Mouse (Mus musculus): ENCODE measurements around the gene Gdpd3. TPM values are rescaled to one million over a fixed set of nuclear protein-coding genes. Genes with fewer than 3 reads are reported as not detected.

The Gdpd3 gene
- polyA plus RNA-seq, 1 experiment from 2014 or later, result 0.96 TPM

DNA sequence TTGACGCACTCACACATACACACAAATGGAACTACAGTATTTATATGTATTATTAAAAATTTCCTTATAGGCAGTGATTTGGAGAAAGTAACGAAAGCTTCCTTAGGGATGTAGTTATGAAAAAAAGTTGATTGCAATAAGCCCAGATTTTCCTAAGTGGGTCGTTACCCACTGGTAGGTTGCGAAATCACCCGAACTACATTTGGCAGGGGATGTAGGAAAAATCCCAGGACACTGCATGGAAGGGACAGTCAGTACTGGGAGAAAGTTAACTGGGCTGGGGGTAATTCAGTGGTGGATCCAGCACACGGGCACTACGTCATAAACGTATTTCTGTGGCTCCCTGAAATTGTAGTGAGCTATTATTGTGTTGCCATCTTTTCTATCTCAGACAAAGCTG is 50.4 kb downstream of the Gdpd3 start:
- no peak for ATAC-seq (replicated peaks; ENCODE audit: low FRiP score)
- H3K4me1 ChIP-seq (replicated peaks; ENCODE audit: control insufficient read depth, insufficient read depth, low read length), result no peaks in the 10 kb centered on the region
- 84% methylated on average over 8 of the region's 8 CpGs for WGBS
- no peak for DNase-seq (ENCODE audit: low spot score)
- no peak overlapping the region for H3K4me2 ChIP-seq
- no peaks in the 10 kb centered on the region for H3K9me3 ChIP-seq (ENCODE audit: control insufficient read depth, low read length)
- H3K27me3 ChIP-seq (replicated peaks; ENCODE audit: control insufficient read depth, insufficient read depth, low read length), result no peaks in the 10 kb centered on the region
- no peak overlapping the region for H3K4me3 ChIP-seq (ENCODE audit: low read depth, low read length)
- no peak overlapping the region for H3K27ac ChIP-seq (ENCODE audit: low read depth, low read length)
- H3K9ac ChIP-seq (ENCODE audit: low read depth, low read length), result no peak overlapping the region
- H3K36me3 ChIP-seq (ENCODE audit: control insufficient read depth, insufficient read depth, low read length), result no peaks in the 10 kb centered on the region

DNA sequence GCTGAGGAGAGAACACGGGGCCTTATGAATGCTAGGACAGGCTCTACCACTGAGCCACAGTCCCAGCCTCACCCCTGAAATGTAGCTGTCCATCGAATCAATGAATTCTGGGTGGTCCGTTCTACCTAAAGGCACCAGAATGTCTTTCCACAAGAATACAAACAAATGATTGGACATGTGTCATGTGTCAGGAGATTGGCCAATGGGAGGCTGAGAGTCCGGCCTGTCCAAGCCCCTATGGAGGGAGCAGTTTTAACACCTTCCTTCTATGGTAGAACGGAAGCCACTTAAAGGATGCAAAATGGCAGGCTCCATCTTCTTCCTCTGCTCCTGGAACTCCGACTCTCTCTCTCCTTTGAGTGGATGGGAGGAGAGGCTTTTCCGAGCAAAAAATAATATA is 51.5 kb downstream of the Gdpd3 start:
- no peak overlapping the region for H3K9ac ChIP-seq (ENCODE audit: low read depth, low read length)
- no peak overlapping the region for H3K4me3 ChIP-seq (ENCODE audit: low read depth, low read length)
- no peak overlapping the region for H3K4me2 ChIP-seq
- no peak for DNase-seq (ENCODE audit: low spot score)
- 0 out of 2 replicates have a peak, but pooled peaks cover 4% of the 10 kb centered on the region for H3K4me1 ChIP-seq (replicated peaks; ENCODE audit: control insufficient read depth, insufficient read depth, low read length)
- whole genome bisulfite sequencing, result 87% methylated on average over 7 of the region's 7 CpGs
- H3K27ac ChIP-seq (ENCODE audit: low read depth, low read length), result no peak overlapping the region
- ATAC-seq (replicated peaks; ENCODE audit: low FRiP score), result no peak
- H3K9me3 ChIP-seq (ENCODE audit: control insufficient read depth, low read length), result no peaks in the 10 kb centered on the region
- no peaks in the 10 kb centered on the region for H3K36me3 ChIP-seq (ENCODE audit: control insufficient read depth, insufficient read depth, low read length)
- peaks cover 3% of the 10 kb centered on the region; the same call in 1 of the 2 replicates for H3K27me3 ChIP-seq (replicated peaks; ENCODE audit: control insufficient read depth, insufficient read depth, low read length)

DNA sequence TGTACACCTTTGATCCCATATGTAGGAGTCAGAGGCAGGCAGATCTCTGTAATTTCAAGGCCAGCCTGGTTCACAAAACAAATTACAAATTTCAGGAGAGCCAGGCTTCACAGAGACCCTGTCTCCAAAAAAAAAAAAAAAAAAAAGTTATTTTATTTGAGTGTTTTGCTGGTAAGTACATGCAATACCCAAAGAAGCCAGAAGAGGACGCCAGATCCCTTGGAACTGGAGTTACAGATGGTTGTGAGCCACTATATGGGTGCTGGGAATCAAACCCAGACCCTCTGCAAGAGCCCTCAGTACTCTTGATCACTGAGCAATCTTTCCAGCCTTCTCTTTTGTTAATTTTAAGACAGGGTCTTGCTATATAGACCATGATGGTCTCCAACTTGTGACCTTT is 52.7 kb downstream of the Gdpd3 start:
- no peak for DNase-seq (ENCODE audit: low spot score)
- H3K9me3 ChIP-seq (ENCODE audit: control insufficient read depth, low read length), result no peaks in the 10 kb centered on the region
- no peak overlapping the region for H3K27ac ChIP-seq (ENCODE audit: low read depth, low read length)
- H3K9ac ChIP-seq (ENCODE audit: low read depth, low read length), result no peak overlapping the region
- H3K27me3 ChIP-seq (replicated peaks; ENCODE audit: control insufficient read depth, insufficient read depth, low read length), result peaks cover 15% of the 10 kb centered on the region
- H3K36me3 ChIP-seq (ENCODE audit: control insufficient read depth, insufficient read depth, low read length), result no peaks in the 10 kb centered on the region
- H3K4me1 ChIP-seq (replicated peaks; ENCODE audit: control insufficient read depth, insufficient read depth, low read length), result peaks cover 6% of the 10 kb centered on the region; the same call in 1 of the 2 replicates
- no peak for ATAC-seq (replicated peaks; ENCODE audit: low FRiP score)
- H3K4me3 ChIP-seq (ENCODE audit: low read depth, low read length), result no peak overlapping the region
- 42% methylated on average over 1 of the region's 1 CpGs for WGBS
- H3K4me2 ChIP-seq, result no peak overlapping the region

DNA sequence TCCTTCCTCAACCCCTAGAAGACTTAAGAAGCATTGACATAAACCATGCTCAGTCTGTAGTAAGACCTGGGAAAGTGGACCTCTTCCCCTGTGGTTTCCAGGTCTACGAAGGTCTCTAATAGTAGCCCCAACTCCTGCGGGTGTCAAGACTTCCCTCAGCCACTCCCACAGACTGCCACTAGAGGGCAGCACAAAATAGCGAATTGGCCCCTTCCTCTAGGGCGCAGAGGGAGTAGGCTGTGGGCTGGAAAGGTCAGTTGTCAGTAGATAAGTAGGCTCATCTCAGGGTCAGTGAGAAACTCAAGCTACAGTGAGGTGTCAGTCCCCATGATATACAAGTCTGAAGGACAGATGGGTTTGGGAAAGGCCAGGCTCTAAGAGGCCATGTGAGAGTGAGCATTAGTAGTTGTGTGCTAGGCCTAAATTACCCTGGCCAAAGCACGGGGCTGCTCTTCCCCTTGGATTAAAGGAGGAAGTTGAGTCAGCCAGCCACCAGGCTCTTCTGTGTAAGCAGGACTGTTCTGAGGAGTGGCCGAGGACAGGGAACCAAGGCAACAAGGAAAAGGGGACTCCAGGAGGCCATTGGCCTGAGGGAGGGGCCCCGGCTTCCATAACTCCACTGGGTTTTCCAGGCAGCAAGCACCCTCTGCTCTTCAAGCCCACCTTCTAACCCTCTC is 55.8 kb downstream of the Gdpd3 start:
- Histone ChIP-seq H3K4me2 (no peak overlapping the region), H3K4me1 (replicated peaks; ENCODE audit: control insufficient read depth, insufficient read depth, low read length) (peaks cover 6% of the 10 kb centered on the region; the same call in 1 of the 2 replicates), H3K9me3 (ENCODE audit: control insufficient read depth, low read length) (no peaks in the 10 kb centered on the region), H3K36me3 (ENCODE audit: control insufficient read depth, insufficient read depth, low read length) (no peaks in the 10 kb centered on the region), H3K27me3 (replicated peaks; ENCODE audit: control insufficient read depth, insufficient read depth, low read length) (peaks cover 33% of the 10 kb centered on the region), H3K4me3 (ENCODE audit: low read depth, low read length) (no peak overlapping the region), H3K9ac (ENCODE audit: low read depth, low read length) (no peak overlapping the region), H3K27ac (ENCODE audit: low read depth, low read length) (no peak overlapping the region)
- DNase-seq (ENCODE audit: low spot score), result peak; percentile 80
- 16% methylated on average over 7 of the region's 7 CpGs for WGBS
- ATAC-seq (replicated peaks; ENCODE audit: low FRiP score), result 0 out of 2 replicates have a peak, but pooled peaks have one; percentile 45

DNA sequence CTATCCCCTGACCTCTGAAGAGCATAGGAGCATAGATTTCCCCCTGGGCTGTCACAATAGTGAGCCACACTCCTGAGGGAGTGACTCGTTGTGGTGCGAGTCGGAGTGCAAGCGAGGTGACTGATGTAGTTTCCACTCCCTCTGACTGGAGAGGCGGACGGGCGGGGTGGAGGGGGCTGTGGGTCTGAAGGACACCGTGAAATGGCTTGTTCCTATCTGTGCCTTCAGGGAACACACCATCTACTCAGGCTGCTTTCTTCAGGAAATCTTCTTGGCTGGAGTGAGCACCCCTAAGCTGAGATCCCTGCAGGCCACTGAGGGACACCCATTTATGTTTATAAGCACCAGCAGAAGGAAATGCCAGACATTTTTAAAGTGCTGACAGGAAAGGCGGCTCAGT is 56.6 kb downstream of the Gdpd3 start:
- H3K4me2 ChIP-seq, result peak overlapping the region; percentile 52; the same call in 1 of the 2 replicates
- ATAC-seq (replicated peaks; ENCODE audit: low FRiP score) (no peak), DNase-seq (ENCODE audit: low spot score) (no peak)
- H3K4me1 ChIP-seq (replicated peaks; ENCODE audit: control insufficient read depth, insufficient read depth, low read length), result peaks cover 6% of the 10 kb centered on the region; the same call in 1 of the 2 replicates
- peaks cover 33% of the 10 kb centered on the region for H3K27me3 ChIP-seq (replicated peaks; ENCODE audit: control insufficient read depth, insufficient read depth, low read length)
- no peaks in the 10 kb centered on the region for H3K9me3 ChIP-seq (ENCODE audit: control insufficient read depth, low read length)
- H3K36me3 ChIP-seq (ENCODE audit: control insufficient read depth, insufficient read depth, low read length), result no peaks in the 10 kb centered on the region
- no peak overlapping the region for H3K4me3 ChIP-seq (ENCODE audit: low read depth, low read length)
- H3K27ac ChIP-seq (ENCODE audit: low read depth, low read length), result no peak overlapping the region
- WGBS, result 17% methylated on average over 9 of the region's 9 CpGs
- no peak overlapping the region for H3K9ac ChIP-seq (ENCODE audit: low read depth, low read length)

DNA sequence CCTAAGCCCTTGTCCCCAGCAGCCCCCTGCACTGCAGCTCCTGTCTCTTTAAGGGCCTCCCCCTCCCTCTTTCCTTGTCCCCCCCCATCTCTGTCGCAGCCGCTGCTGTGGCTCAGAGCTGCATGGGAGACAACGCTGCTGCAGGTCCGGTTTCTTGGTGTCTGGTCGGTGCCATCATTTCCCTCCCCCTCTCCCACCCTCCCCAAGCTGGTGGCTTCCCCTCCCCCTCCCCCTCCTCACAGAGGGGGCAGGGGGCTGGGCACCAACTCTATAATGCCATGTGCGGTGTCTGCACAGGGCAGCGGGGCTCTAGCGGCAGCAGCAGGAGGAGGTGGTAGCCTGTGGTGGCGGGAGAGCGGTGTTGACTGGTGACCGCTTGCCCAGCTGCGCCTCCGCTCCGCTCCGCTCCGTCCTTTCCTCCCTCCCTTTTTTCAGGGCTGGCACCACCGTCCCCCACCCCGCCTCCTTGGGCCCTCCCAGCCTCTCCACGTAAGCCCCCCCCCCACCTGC is 57.1 kb downstream of the Gdpd3 start:
- DNase-seq (ENCODE audit: low spot score), result no peak
- peaks cover 6% of the 10 kb centered on the region; the same call in 1 of the 2 replicates for H3K4me1 ChIP-seq (replicated peaks; ENCODE audit: control insufficient read depth, insufficient read depth, low read length)
- no peak for ATAC-seq (replicated peaks; ENCODE audit: low FRiP score)
- no peaks in the 10 kb centered on the region for H3K36me3 ChIP-seq (ENCODE audit: control insufficient read depth, insufficient read depth, low read length)
- 0% methylated on average over 11 of the region's 19 CpGs for WGBS
- no peak overlapping the region for H3K27ac ChIP-seq (ENCODE audit: low read depth, low read length)
- H3K4me2 ChIP-seq, result peak overlapping the region; percentile 52
- H3K9me3 ChIP-seq (ENCODE audit: control insufficient read depth, low read length), result no peaks in the 10 kb centered on the region
- peak overlapping the region; percentile 26 for H3K4me3 ChIP-seq (ENCODE audit: low read depth, low read length)
- H3K27me3 ChIP-seq (replicated peaks; ENCODE audit: control insufficient read depth, insufficient read depth, low read length), result peaks cover 33% of the 10 kb centered on the region
- H3K9ac ChIP-seq (ENCODE audit: low read depth, low read length), result no peak overlapping the region

DNA sequence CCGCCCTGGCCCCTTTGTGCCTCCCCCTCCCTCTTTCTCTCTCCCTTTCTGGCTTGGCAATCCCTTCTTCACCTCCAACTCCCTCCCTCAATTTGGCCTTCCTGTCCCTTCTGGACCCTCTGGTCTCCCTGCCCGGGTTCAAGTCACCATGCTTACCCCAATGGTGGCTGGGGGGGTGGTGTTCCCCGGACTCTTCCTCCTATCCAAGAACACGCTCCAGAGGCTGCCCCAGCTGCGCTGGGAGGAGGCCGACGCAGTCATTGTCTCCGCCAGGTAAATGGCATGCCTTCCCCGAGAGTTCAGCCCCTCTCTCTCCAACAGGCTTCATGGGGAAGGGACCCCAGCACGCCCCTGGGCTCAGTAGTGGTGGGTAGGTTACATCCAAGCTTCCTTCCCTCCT is 57.8 kb downstream of the Gdpd3 start:
- no peaks in the 10 kb centered on the region for H3K9me3 ChIP-seq (ENCODE audit: control insufficient read depth, low read length)
- H3K27me3 ChIP-seq (replicated peaks; ENCODE audit: control insufficient read depth, insufficient read depth, low read length), result peaks cover 36% of the 10 kb centered on the region
- H3K4me1 ChIP-seq (replicated peaks; ENCODE audit: control insufficient read depth, insufficient read depth, low read length), result peaks cover 6% of the 10 kb centered on the region; the same call in 1 of the 2 replicates
- ATAC-seq (replicated peaks; ENCODE audit: low FRiP score) (no peak), DNase-seq (ENCODE audit: low spot score) (no peak)
- H3K4me2 ChIP-seq, result no peak overlapping the region
- WGBS, result 16% methylated on average over 10 of the region's 10 CpGs
- H3K27ac ChIP-seq (ENCODE audit: low read depth, low read length), result no peak overlapping the region
- no peak overlapping the region for H3K9ac ChIP-seq (ENCODE audit: low read depth, low read length)
- H3K36me3 ChIP-seq (ENCODE audit: control insufficient read depth, insufficient read depth, low read length), result no peaks in the 10 kb centered on the region
- H3K4me3 ChIP-seq (ENCODE audit: low read depth, low read length), result no peak overlapping the region
